In the genomic region with DNA sequence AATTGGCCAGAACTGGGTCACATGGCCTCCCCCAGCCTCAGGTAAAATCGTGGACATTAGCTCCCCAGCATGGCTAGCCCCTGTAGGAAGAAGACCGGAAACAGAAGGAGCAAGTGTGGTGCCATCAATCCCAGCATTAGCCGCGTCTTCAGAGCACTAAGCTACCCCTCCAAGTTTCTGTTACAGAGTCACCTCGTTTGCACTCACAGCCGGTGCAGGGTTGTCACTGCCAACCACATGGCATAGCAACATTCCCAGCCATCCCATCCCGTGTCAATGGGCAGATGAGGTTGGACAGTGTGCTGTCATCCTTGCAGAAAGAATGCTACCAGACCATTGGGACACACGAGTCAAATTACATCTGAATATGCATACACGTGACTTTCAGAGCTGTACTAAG, we compare ENCODE assay signal across 26 mouse cellular contexts. TPM values are rescaled to one million over a fixed set of nuclear protein-coding genes. Genes with fewer than 3 reads are reported as not detected.
DNase-seq lines count a peak whose midpoint lies in the region; ATAC-seq and TF ChIP-seq lines count a peak whose summit lies in the region.
"Had no signal": no experiment of that assay in that cellular context is flagged by ENCODE, and none has a peak within 500 bp of the region (broad histone marks: within the 10 kb centered on the region; RNA-seq: fewer than 3 reads in every experiment).

No protein-coding gene starts in this region.

- no peak for TF ChIP-seq EP300 in lung, postnatal 0 days (IDR thresholded peaks at IDR 0.05)

- peaks cover 9% of the 10 kb centered on the region; the same call in 1 of the 2 replicates for H3K36me3 ChIP-seq in kidney, embryonic 15.5 days
- no peaks in the 10 kb centered on the region for H3K36me3 ChIP-seq in kidney, adult 2 months (ENCODE audit: control insufficient read depth, insufficient read depth, low read length)
- no peaks in the 10 kb centered on the region; the same call in 1 of the 2 replicates for H3K36me3 ChIP-seq in lung, postnatal 0 days (ENCODE audit: insufficient read depth, low read length)
- no peaks in the 10 kb centered on the region for H3K36me3 ChIP-seq in midbrain, postnatal 0 days (ENCODE audit: insufficient read depth, low read length)
- H3K36me3 ChIP-seq: forebrain, embryonic 10.5 days; G1E; heart, embryonic 15.5 days; hindbrain, embryonic 13.5 days had no signal

- no peaks in the 10 kb centered on the region for H3K9me3 ChIP-seq in kidney, embryonic 15.5 days (replicated peaks)
- H3K9me3 ChIP-seq in lung, postnatal 0 days (ENCODE audit: low read length): no peaks in the 10 kb centered on the region
- no peaks in the 10 kb centered on the region for H3K9me3 ChIP-seq in midbrain, postnatal 0 days (ENCODE audit: low read length)
- H3K9me3 ChIP-seq: forebrain, embryonic 10.5 days; forebrain, embryonic 13.5 days; heart, embryonic 12.5 days; heart, embryonic 15.5 days; hindbrain, embryonic 10.5 days; hindbrain, embryonic 13.5 days had no signal

- no peak for ATAC-seq in kidney, embryonic 15.5 days (replicated peaks; ENCODE audit: low FRiP score)
- ATAC-seq in lung, postnatal 0 days: no peak
- no peak for ATAC-seq in midbrain, postnatal 0 days (ENCODE audit: low FRiP score)
- ATAC-seq: forebrain, embryonic 13.5 days; forebrain, embryonic 16.5 days; hindbrain, embryonic 16.5 days had no signal

- no peak for TF ChIP-seq CTCF in kidney, adult 2 months (conservative IDR thresholded peaks at IDR 0.05; ENCODE audit: insufficient read depth, insufficient read length, low read depth, low read length)
- TF ChIP-seq CTCF in lung, postnatal 0 days (IDR thresholded peaks at IDR 0.05): no peak
- TF ChIP-seq CTCF in midbrain, postnatal 0 days (IDR thresholded peaks at IDR 0.05): no peak

- no peaks in the 10 kb centered on the region for H3K27me3 ChIP-seq in kidney, embryonic 15.5 days
- H3K27me3 ChIP-seq in kidney, adult 2 months (replicated peaks; ENCODE audit: control insufficient read depth, insufficient read depth, low read length): no peaks in the 10 kb centered on the region
- H3K27me3 ChIP-seq in lung, postnatal 0 days (replicated peaks; ENCODE audit: insufficient read depth, low read length): no peaks in the 10 kb centered on the region
- H3K27me3 ChIP-seq in midbrain, postnatal 0 days (ENCODE audit: insufficient read depth, low read length): no peaks in the 10 kb centered on the region
- H3K27me3 ChIP-seq: forebrain, embryonic 13.5 days; heart, embryonic 12.5 days; heart, embryonic 15.5 days had no signal

- TF ChIP-seq POLR2A in kidney, adult 2 months (IDR thresholded peaks at IDR 0.05; ENCODE audit: low read depth, low read length): no peak

- no peak overlapping the region for H3K9ac ChIP-seq in kidney, embryonic 15.5 days
- H3K9ac ChIP-seq in lung, postnatal 0 days (replicated peaks; ENCODE audit: low read depth): no peak overlapping the region
- no peak overlapping the region for H3K9ac ChIP-seq in midbrain, postnatal 0 days (replicated peaks; ENCODE audit: low read length, poor library complexity, severe bottlenecking)
- H3K9ac ChIP-seq: forebrain, embryonic 13.5 days; heart, embryonic 12.5 days; heart, embryonic 15.5 days; hindbrain, embryonic 13.5 days had no signal

- H3K4me3 ChIP-seq in kidney, embryonic 15.5 days (replicated peaks): no peak overlapping the region
- no peak overlapping the region for H3K4me3 ChIP-seq in kidney, adult 2 months (ENCODE audit: insufficient read depth, low read depth, low read length)
- H3K4me3 ChIP-seq in lung, postnatal 0 days (ENCODE audit: low read depth, low read length): no peak overlapping the region
- H3K4me3 ChIP-seq in midbrain, postnatal 0 days (ENCODE audit: low read depth, low read length): no peak overlapping the region
- H3K4me3 ChIP-seq: forebrain, embryonic 10.5 days; forebrain, embryonic 13.5 days; heart, embryonic 12.5 days; heart, embryonic 15.5 days; hindbrain, embryonic 10.5 days; hindbrain, embryonic 13.5 days had no signal

- H3K4me2 ChIP-seq in kidney, embryonic 15.5 days: no peak overlapping the region
- no peak overlapping the region for H3K4me2 ChIP-seq in lung, postnatal 0 days (replicated peaks; ENCODE audit: low read depth, low read length)
- no peak overlapping the region for H3K4me2 ChIP-seq in midbrain, postnatal 0 days (ENCODE audit: low read depth, low read length, poor library complexity, severe bottlenecking)
- H3K4me2 ChIP-seq: forebrain, embryonic 13.5 days; heart, embryonic 12.5 days; heart, embryonic 15.5 days; hindbrain, embryonic 13.5 days had no signal

- peak overlapping the region; percentile 6; the same call in 1 of the 2 replicates for H3K27ac ChIP-seq in kidney, embryonic 15.5 days
- H3K27ac ChIP-seq in kidney, adult 2 months (ENCODE audit: insufficient read depth, low read depth, low read length): no peak overlapping the region
- 0 out of 2 replicates have a peak overlapping the region, but pooled peaks have one; percentile 9 for H3K27ac ChIP-seq in lung, postnatal 0 days (ENCODE audit: low read length)
- no peak overlapping the region for H3K27ac ChIP-seq in midbrain, postnatal 0 days (ENCODE audit: low read depth, low read length)
- H3K27ac ChIP-seq: forebrain, embryonic 10.5 days; forebrain, embryonic 13.5 days; heart, embryonic 15.5 days; hindbrain, embryonic 10.5 days; hindbrain, embryonic 13.5 days had no signal

- DNase-seq in cerebellum, postnatal 10 days: peak; percentile 74 to 78
- DNase-seq in cerebellum, postnatal 36 days: no peak
- DNase-seq in kidney, adult 2 months: no peak
- DNase-seq in lung, postnatal 0 days (ENCODE audit: low spot score): no peak
- no peak for DNase-seq in lung, postnatal 10 days
- DNase-seq in retina, postnatal 1 day: peak; percentile 52
- DNase-seq in midbrain, postnatal 0 days (ENCODE audit: low spot score): no peak
- DNase-seq: adrenal gland, adult 8-10 months; adrenal gland, postnatal 25 days; cerebellum, adult 11-12 months; cerebellum, adult 8-10 months; gastrocnemius, postnatal 25 days; heart, adult 18-20 months; heart, postnatal 10 days; heart, postnatal 36 days had no signal

- peaks cover 62% of the 10 kb centered on the region for H3K4me1 ChIP-seq in kidney, embryonic 15.5 days
- peaks cover 18% of the 10 kb centered on the region for H3K4me1 ChIP-seq in kidney, adult 2 months (ENCODE audit: control insufficient read depth, insufficient read depth, low read length)
- H3K4me1 ChIP-seq in lung, postnatal 0 days (ENCODE audit: insufficient read depth, low read depth, low read length): peaks cover 10% of the 10 kb centered on the region; the same call in 1 of the 2 replicates
- H3K4me1 ChIP-seq in midbrain, postnatal 0 days (ENCODE audit: insufficient read depth, low read length): peaks cover 13% of the 10 kb centered on the region

- WGBS in kidney, embryonic 15.5 days: 57% methylated on average over 9 of the region's 9 CpGs
- WGBS in kidney, adult 2 months: 61% methylated on average over 9 of the region's 9 CpGs
- WGBS in lung, postnatal 0 days: 62% methylated on average over 9 of the region's 9 CpGs
- WGBS in midbrain, postnatal 0 days: 79% methylated on average over 9 of the region's 9 CpGs

RNA-seq across cellular contexts. Expression of a gene that starts 4.4 kb away (rescaled TPM):
- 24.9 and 26.2 TPM in 2 replicates for polyA plus RNA-seq in kidney, embryonic 15.5 days (2015; fragmentation: Nextera tagmentation; extraction: Ambion mirVana)
- polyA plus RNA-seq in kidney, adult 2 months (2012; rRNA removed): 39.2 and 40.3 TPM in 2 replicates
- polyA plus RNA-seq in lung, postnatal 0 days (2015; fragmentation: Nextera tagmentation; extraction: Ambion mirVana): 27.8 and 29.9 TPM in 2 replicates
- 9.5 and 11.9 TPM in 2 replicates for total RNA-seq in midbrain, postnatal 0 days (2014; rRNA removed)
- 5.2 and 7.1 TPM in 2 replicates for polyA plus RNA-seq in midbrain, postnatal 0 days (2015; fragmentation: Nextera tagmentation; extraction: Ambion mirVana)
- total RNA-seq: CH12.LX had no signal
- polyA plus RNA-seq: G1E had no signal

Comparison
In these comparisons a context has a peak if more than half of its experiments do, and no peak if none do; other contexts are left out.
1. DNase-seq: peak in cerebellum, postnatal 10 days (2 of 2) and retina, postnatal 1 day (single experiment); none in cerebellum, postnatal 36 days (0 of 2), kidney, adult 2 months (single experiment), lung, postnatal 0 days (single experiment), lung, postnatal 10 days (single experiment) and midbrain, postnatal 0 days (single experiment).
2. H3K27ac ChIP-seq: peak in kidney, embryonic 15.5 days (single experiment) and lung, postnatal 0 days (single experiment); none in kidney, adult 2 months (single experiment) and midbrain, postnatal 0 days (single experiment).